Mouse (Mus musculus) thymus, postnatal 25 days (tissue): ENCODE results near the gene Klhl40.
A peak's percentile ranks its signal among the peaks of the same experiment; 100 is the strongest.

Experiments
- DNase-seq: peaks from one replicate; pipeline ENCODE4 v3.0.0; 2022

Klhl40 gene

DNA sequence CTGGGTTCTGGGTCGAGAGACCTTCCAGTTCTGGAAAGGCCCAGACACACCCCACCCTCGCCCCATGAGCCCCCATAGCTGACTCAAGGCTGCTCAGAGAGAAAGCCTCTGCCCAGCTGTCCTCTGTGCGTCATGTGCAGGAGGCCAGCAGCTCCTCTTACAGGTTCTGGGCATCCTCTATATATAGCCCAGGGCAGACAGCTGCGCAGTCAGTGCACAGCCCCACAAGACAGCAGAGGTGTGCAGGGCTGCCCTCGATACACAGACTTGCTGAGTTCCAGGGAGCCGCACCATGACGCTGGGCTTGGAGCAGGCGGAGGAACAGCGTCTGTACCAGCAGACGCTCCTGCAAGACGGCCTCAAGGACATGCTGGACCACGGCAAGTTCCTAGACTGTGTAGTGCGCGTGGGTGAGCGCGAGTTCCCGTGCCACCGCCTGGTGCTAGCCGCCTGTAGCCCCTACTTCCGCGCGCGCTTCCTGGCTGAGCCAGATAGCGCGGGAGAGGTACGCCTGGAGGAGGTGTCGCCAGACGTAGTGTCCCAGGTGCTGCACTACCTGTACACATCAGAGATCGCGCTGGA, at the start of gene Klhl40:
Gene Klhl40, plus strand, starts transcription at position 124 of the 582 bp plus-strand sequence.
- DNase-seq: no peak

DNA sequence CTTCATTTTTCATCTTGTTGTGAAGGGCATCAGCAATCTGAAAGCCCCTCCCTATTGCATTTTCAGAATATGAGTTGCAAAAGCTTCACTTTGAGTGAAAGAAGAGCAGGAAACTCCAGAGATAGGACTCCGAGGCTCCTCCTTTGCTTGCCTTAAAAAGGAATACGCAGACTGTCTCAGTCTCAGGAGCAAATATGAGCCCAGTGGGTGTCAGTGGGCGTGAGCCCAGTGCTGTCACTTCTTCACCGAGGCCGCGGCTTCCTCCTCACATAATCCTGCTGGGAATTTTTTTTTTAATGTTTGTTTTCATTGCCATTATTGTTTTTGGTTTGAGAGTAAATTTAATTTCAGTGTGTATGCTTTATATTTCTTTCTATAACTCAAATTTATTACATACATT, 36.9 kb upstream of the Klhl40 start:
- DNase-seq: no peak

DNA sequence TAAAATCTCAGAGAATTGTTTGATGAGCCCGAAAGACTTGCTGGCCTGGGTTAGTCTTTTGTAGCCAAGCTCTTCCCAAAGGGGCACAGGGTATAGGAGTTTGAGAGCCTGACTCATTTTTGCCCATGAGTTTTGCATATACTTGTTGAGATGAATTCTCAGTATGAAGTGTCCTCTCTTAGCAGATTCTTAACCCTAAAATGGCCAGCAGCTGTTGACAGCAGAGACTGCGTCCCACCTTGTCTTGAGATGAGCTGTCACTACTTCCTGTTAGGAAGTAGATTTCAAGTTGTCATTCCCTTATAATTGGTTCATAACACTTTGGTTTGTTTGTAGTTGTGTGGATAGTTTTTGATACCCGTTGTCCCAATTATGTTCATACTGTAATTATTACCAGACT, 36.2 kb upstream of the Klhl40 start:
- DNase-seq: no peak

DNA sequence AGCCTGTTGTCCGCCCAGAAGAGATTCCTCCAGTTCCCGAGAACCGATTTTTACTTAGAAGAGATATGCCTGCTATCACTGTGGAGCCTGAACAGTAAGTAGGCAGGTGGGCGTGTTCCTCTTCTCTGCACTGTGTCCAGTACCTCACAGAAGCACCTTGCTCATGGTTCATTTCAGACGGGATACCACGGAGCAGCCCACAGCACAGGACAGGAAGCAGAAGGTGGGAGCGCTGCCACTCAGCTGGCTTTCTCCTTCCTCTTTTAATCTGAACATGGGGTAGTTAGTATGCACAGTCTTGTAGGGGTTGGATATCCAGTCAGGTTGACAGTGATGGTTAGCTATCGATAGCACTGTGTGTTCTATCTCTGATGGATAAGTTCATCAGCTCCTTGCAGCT, 33.4 kb upstream of the Klhl40 start:
- DNase-seq: no peak

DNA sequence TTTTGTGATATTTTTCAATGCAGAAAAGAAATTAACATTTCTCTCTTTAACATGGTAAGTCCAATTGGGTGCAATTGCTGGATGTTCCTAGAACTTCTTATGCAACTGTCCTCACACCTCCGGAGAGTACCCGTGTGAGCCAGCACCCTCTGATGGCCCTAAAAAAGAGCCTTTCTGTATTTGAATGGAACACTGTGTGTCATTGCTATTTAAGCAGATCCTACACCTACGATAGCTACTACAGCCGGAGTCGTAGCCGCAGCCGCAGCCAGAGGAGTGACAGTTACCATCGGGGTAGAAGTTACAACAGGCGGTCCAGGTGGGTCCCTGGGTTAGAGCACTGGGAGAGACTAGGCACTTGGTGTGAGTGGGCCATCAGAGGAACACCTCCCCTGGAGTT, 24.6 kb upstream of the Klhl40 start:
- DNase-seq: no peak

DNA sequence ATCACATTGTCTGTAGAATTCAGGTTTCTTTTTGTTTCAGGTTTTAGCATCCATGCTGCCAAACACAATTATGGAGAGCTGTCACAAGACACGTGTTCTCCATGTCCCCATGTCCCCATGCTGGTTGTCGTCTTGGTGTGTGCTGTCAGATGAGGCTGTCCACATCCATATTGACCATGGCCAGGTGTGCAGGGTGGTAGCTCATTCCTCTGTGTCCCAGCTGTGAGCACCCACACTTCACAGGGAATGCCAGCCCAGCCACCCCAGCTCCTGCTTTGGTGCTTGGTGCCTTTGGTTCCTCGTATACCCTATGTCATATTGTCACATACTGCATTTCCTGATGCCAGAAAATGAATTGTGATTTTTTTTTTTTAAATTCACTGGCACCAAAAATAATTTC, 22.8 kb upstream of the Klhl40 start:
- DNase-seq: no peak

DNA sequence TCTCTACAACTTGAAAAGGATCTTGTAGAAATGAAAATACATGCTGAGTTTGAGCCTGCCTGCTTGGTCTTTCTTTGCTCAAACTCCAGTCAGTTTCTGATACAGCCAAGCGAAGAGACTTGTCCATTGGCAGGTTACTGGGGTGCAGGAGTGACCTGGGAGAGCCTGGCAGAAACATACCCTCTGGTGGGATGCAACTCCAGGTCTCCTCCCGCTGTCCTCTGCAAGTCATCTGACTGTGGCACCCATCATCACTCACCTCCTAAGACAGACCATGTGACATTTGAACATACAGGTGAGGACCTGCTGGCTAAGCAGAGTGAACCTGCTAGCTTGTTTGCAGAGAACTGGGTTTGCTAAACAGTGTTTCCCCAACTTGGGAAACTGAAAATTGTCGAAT, 20.6 kb upstream of the Klhl40 start:
- DNase-seq: no peak

DNA sequence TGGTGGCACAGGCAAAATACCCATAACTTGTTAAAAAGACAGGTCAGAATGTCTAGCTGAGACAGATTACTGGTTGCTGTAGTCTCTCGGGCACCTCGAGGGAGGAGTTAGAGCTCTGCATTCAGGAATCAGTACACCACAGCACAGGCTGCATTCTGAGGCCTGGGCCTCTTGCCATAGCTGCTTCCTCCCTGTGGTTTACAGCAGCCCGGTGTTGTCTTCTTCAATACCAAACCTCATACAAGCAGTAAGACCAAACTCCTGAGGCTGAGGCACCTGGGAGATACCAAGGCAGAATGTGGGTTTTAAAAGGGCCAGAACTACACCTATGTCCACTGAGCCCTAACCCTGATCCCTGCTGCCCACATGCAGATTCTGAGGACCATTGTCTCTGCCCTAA, 20.0 kb upstream of the Klhl40 start:
- DNase-seq: no peak

DNA sequence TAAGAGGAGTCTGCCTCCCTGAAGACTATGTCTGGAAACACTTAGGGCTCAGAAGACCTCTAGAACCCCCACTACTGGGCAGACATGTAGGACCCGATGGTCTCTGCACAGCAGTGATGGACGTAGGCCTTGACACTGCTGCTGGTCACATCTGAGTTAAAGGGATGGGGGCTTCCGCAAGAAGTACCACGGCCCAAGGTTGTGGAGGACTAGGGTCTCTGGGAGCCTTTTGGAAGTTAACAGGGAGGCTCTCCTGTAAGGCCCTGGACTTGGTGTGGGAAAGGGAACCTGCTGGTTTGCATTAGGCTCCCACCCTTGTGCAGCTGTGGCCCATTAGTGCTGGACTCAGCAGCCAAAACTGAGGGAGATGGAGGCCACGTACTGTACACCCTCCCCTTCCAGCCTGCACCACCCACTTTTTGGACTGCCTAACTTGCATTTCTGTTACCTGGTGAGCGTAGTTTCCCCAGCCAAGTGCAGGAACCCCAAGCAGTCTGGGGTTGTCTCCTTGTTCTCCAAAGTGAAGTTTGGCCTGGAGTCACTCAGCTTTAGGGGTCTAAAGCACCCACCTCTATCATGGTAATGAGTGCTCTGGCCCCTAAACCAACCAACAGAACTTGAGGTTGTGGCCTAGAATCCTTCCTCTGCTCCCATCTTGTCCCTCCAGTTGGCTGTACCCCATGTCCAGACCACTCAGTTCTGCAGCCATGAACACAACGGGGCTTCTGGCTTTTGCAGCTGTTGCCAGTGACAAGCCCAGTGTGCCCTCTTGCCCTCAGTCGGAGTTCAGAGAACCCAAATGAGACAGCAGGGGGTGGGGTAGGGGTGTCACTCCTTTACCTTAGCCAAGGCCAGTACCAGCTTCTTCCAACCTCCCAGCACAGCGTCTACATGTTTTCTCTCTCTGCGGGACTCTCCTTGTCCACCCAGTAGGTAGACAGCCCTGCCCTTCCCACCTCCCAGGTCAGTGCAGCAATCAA, 19.3 kb upstream of the Klhl40 start:
- DNase-seq: no peak

DNA sequence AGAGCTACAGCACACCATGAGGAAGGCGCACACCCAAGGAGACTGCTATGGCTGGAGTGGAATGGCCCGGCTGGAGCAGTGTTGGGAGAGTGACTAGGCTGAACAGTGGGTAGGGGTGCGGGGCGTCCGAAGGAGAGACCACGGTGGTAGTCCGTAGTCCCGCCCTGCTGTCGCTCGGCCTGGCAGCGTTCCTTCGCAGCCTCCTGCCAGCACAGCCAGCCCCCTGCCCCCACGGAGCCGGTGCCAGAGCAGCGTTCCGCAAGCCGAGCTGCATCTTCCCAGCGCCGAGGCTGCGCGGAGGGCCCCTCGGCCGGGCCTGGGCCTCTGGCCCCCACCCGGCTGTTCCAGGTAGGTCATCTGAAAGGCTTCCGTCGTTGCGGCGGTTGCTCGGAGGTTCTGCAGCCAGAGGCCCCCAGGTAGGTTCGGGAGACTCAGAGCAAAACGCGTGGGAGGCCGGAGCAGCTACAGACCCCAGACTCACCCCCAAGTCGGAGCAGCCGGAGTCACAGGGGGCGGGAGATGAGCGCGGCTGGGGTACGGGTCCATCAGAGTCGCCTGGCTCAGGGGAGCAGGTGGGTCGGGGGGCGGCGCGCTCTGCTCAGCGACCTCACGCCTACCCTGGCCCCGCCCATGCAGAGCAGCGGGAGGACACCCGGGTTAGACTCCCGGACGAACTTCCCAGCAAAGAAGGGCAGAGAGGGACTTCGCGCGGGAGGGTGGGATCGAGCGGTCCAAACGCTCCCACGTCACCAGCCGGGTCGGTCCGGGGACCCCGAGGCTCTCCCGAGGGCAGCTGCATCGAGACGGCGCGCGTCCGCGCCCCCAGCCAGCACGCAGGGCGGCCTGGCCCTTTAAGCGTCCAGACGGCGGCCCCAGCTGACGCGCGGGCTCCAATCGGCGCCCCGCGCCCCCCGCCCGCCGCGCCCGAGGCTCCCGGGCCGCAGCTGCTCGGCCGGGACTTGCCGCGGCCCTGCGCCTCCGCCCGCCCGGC, 18.0 kb upstream of the Klhl40 start, which contains the start of gene Zfp651:
Gene Zfp651, plus strand, starts transcription at position 240 of the 991 bp plus-strand sequence.
- no peak for DNase-seq

DNA sequence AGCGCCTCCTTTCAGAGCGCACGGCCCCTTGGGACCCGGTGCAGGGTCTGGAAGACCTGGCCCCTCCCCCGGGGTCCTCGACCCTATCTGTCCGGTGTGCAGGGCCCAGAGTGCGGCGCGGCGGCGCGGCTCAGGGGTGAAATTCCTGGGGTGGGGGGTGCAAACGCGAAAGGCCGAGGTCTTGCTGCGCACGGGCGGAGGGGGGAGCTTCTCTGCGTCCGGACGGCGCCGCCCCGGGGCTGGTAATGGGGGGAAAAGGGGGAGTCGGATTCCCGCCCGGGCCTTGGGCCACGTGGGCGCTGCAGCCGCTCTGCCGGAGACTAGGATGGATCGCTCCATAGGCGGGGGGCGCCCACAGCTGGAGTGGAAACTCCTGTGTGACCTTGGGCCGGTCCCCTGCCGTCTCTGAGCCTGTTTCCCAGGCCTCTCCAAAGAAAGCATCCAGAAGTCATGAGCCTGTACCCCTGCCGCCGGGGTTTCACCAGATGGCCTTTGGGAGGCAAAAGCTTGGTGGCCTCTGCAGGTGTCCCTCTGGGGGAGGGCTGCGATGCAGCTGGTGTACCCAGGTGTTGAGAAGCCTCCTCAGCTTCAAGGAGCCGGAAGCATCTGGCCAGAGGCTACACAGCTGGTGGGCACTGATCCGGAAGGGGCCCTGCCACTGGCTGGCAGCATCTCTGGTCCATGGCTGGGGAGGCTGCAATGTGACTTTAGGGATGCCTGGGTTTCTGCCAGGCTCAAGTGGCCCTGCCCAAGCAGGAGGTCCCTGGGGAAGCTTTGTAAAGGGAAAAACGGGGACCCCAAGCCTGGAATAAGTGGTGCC, 16.9 kb upstream of the Klhl40 start:
- DNase-seq: peak; percentile 54

DNA sequence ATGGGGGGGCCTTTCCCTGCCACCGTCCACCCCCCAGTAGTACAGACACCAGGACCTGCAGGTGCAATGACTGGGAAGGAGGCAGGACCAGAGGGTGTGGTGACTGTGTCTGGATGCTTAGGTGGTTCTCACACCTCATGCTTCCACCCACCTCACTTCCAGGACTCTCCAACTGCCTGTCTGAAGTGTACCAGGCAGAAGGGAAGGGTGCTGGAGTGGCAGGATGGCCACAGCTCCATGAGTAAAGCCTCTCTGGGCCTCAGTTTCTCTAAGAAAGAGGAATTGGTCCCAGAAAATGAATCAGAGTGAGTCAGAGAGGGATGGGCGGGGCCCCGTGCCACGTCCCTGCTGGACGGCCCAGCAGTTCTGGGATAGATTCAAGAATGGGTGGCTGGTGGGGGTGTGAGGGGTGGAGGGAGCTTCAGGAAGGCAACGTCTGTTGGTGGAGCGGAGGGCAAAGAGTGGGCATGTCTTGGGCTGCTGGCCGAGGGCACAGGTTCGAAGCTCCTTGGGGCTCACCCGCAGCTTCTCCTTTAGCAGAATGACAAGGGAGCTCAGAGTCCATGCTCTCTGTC, 16.2 kb upstream of the Klhl40 start:
- no peak for DNase-seq

DNA sequence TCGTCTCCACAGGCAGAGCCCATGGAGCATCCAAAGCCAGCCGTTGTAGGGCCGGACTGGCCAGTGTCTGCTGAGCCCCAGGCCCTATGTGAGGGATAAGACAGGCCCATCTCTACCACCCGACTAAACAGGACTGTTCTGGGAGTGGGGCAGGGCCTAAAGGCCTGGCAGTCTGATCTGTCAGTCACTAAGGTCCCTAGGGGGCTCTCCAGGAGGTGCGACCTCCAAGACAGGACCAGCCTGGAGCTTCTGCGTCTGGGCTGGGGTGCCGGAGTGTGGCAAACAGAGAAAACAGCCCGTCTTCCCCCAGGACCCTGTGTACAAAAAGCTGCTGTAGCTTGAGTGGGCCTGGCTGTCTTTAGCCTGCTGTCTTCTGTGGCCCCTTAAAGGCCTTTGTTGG, 15.6 kb upstream of the Klhl40 start:
- no peak for DNase-seq

DNA sequence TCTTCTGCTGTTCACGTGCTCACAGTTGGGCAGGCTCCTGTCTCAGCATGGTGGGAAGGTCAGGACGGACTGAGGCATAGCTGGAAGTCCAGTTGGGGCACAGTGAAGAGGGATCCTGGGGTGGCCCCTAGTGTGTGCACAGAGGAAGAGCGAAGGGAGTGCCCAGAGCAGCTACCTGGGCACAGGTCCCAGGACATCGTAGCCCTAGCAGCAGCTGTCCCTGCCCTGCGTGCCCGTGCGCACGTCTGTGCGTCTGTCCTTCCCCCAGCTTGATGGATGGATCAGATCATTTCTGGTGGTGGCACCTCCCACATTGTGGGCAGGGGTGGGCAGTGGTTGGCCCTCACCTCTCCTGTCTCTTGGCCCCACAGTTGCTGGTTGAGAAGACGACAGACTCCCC, 15.2 kb upstream of the Klhl40 start:
- no peak for DNase-seq

DNA sequence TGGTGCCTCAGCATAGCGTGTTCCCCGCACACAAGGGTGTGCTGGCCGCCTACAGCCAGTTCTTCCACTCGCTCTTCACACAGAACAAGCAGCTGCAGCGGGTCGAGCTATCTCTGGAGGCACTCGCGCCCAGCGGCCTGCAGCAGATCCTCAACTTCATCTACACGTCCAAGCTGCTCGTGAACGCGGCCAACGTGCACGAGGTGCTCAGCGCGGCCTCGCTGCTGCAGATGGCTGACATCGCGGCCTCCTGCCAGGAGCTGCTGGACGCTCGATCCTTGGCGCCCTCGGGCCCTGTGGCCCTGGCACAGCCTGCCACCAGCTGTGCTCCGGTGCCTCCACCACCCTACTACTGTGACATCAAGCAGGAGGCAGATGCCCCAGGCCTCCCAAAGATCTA, 14.6 kb upstream of the Klhl40 start:
- no peak for DNase-seq

DNA sequence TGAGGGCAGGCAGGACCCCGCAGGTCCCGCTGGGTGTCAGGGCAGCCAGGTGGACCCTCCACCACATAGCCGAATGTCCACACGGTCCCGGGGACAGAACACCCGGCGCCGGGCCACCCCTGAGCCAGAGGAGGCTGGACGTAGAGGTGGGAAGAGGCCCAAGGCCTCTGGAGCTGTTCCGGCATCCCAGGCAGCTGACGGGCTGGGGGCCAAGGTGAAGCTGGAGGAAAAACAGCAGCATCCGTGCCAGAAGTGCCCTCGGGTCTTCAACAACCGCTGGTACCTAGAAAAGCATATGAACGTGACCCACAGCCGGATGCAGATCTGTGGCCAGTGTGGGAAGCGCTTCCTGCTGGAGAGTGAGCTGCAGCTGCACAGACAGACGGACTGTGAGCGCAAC, 13.7 kb upstream of the Klhl40 start:
- DNase-seq: no peak

DNA sequence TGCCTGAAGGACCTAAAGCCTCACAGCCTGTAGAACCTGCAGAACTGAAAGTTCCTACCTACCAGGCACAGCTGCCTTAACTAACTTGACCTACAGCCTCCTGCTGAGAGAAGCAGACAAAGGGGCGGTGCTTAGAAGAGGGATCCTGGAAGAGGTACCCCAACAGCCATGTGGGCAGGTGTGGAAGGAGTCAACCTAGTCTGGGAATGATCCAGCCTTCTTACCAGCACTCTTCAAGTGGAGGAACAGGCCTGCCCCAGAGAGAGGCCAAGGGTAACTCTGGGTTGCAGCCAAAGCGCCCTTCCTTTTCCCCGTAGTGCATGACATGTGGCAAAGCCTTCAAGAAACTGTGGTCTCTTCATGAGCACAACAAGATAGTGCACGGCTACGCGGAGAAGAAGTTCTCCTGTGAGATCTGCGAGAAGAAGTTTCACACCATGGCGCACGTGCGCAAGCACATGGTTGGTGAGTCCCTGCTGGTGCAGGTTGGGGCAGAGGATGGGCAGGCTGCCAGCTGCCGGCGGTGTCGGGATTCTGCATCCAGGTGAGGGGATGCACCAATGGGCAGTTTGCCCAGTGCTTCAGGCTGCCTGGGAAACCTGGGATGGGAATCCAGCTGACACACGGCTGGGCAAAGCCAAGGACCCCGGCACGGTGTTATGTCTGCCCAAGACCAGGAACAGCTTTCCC, 12.1 kb upstream of the Klhl40 start:
- no peak for DNase-seq

DNA sequence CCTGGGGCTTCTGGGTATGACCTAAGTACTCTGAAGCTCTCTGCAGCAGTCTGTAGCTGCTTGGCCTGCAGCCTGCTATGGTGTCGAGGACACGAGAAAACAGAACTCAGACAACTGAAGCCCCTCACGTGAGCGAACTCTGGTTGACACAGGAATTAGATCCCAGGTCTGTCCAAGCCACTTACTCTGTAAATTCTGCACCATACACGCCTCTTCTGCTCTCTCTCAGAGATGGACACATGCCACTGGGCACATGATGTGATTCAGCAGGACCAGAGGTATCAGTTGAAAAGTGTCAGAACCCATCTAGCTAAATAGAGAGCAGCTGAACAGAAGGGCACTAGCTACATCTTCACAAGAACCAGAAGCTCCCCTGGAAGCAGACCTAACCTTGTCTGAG, 5.0 kb upstream of the Klhl40 start:
- DNase-seq: no peak

DNA sequence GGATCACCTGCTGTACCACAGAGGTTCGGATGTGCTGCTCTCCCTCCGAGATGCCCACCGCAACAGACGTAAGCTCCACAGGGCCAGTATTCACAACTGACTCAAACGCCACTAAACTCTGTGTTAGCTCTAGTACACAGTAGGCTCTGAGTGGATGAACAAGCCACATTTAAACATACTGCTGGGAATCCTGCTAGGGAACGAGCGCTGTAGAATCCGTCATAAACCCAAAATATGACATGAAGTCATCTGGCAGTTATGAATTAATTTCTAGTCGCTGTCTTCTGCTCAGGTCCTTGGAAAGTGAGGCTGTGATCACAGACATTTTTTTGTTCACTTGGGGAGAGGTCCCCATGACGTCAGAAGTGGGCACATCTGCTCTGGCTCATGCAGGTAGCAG, 1.5 kb upstream of the Klhl40 start:
- no peak for DNase-seq

DNA sequence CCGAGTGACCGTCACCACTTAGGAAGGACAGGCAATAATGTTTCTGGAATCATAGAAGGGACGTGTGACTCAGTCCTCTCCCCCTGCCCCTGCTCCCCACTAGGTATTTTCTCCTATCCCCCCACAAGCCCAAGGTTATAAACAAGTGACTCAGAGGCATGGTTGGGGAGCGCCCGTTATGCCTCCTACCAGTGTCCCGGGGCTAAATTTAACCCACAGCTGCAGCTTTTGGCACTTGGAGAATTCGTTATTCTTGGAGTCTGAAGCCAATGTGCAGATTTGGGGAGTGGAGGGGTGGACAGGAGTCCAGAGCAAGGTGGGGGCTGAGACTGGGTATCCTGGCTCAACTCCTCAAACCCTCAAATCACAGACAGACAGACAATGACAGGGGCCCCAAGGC, 896 bp upstream of the Klhl40 start:
- no peak for DNase-seq

DNA sequence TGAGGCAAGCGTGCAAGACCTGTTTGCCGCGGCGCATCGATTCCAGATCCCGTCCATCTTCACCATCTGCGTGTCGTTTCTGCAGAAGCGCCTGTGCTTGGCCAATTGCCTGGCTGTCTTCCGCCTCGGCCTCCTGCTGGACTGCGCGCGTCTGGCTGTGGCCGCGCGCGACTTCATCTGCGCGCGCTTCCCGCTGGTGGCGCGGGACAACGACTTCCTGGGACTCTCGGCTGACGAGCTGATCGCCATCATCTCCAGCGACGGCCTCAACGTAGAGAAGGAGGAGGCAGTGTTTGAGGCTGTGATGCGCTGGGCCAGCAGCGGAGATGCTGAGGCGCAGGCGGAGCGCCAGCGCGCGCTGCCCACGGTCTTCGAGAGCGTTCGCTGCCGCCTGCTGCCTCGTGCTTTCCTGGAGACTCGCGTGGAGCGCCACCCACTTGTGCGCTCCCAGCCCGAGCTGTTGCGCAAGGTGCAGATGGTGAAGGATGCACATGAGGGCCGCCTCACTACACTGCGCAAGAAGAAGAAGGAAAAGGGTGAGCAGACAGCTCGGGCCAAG, 738 bp downstream of the Klhl40 start:
- no peak for DNase-seq
